Comparison of ENCODE assay signal across 8 mouse cellular contexts in genomic region chr9:8899616-8900202, GRCm38 (mm10). TPM values are rescaled to one million over a fixed set of nuclear protein-coding genes. Genes with fewer than 3 reads are reported as not detected.
DNase-seq lines count a peak whose midpoint lies in the region; ATAC-seq lines count a peak whose summit lies in the region.

Gene Pgr (plus strand): TSS chr9:8899833.

- H3K27ac ChIP-seq in forebrain, embryonic 10.5 days, result no peak within 1 kb of the TSS
- H3K27ac ChIP-seq in kidney, embryonic 16.5 days (ENCODE audit: low read length), result no peak within 1 kb of the TSS
- no peak within 1 kb of the TSS for H3K27ac ChIP-seq in liver, embryonic 11.5 days (ENCODE audit: low read depth, low read length)

- peak; percentile 2 for DNase-seq in urinary bladder, postnatal 25 days (ENCODE audit: low spot score)
- no peak for DNase-seq in urinary bladder, adult 2 months (ENCODE audit: low spot score)
- DNase-seq in forebrain, embryonic 10.5 days (ENCODE audit: extremely low spot score, low spot score), result peak; percentile 21
- no peak for DNase-seq in liver, embryonic 11.5 days (ENCODE audit: low spot score)
- peak; percentile 58 for DNase-seq in retina, embryonic 14.5 days (ENCODE audit: low spot score)
- DNase-seq in thymus, postnatal 0 days (ENCODE audit: low spot score), result no peak
- DNase-seq in gastrocnemius, postnatal 10 days, result no peak

- no peaks in the 10 kb centered on the region for H3K9me3 ChIP-seq in forebrain, embryonic 10.5 days
- no peaks in the 10 kb centered on the region for H3K9me3 ChIP-seq in kidney, embryonic 16.5 days (ENCODE audit: low read length)
- no peaks in the 10 kb centered on the region for H3K9me3 ChIP-seq in liver, embryonic 11.5 days (ENCODE audit: control insufficient read depth, low read length)

- H3K4me1 ChIP-seq in forebrain, embryonic 10.5 days, result peaks cover 24% of the 10 kb centered on the region
- peaks cover 17% of the 10 kb centered on the region for H3K4me1 ChIP-seq in kidney, embryonic 16.5 days (ENCODE audit: insufficient read depth, low read length)
- no peaks in the 10 kb centered on the region; the same call in 1 of the 2 replicates for H3K4me1 ChIP-seq in liver, embryonic 11.5 days (replicated peaks; ENCODE audit: control insufficient read depth, insufficient read depth, low read length)

- peaks cover 58% of the 10 kb centered on the region for H3K27me3 ChIP-seq in forebrain, embryonic 10.5 days (ENCODE audit: poor library complexity, severe bottlenecking)
- peaks cover 30% of the 10 kb centered on the region for H3K27me3 ChIP-seq in kidney, embryonic 16.5 days (ENCODE audit: insufficient read depth, low read length)
- H3K27me3 ChIP-seq in liver, embryonic 11.5 days (replicated peaks; ENCODE audit: control insufficient read depth, insufficient read depth, low read length), result peaks cover 43% of the 10 kb centered on the region

- peak within 1 kb of the TSS; percentile 97 for H3K4me2 ChIP-seq in kidney, embryonic 16.5 days (replicated peaks; ENCODE audit: low read depth, low read length)
- peak within 1 kb of the TSS; percentile 78 for H3K4me2 ChIP-seq in liver, embryonic 11.5 days

- peak; percentile 47; the same call in 1 of the 2 replicates for ATAC-seq in kidney, embryonic 16.5 days (ENCODE audit: low FRiP score, low TSS enrichment)
- ATAC-seq in liver, embryonic 11.5 days (replicated peaks; ENCODE audit: low FRiP score), result no peak

- WGBS in forebrain, embryonic 10.5 days, result under 1% methylated on average over 16 of the region's 16 CpGs
- under 1% methylated on average over 16 of the region's 16 CpGs for WGBS in kidney, embryonic 16.5 days
- WGBS in liver, embryonic 11.5 days, result 2% methylated on average over 16 of the region's 16 CpGs

- peak within 1 kb of the TSS; percentile 69 for H3K9ac ChIP-seq in kidney, embryonic 16.5 days (replicated peaks; ENCODE audit: low read length)
- no peak within 1 kb of the TSS for H3K9ac ChIP-seq in liver, embryonic 11.5 days (ENCODE audit: low read depth, low read length)

- no peaks in the 10 kb centered on the region for H3K36me3 ChIP-seq in forebrain, embryonic 10.5 days (replicated peaks)
- H3K36me3 ChIP-seq in kidney, embryonic 16.5 days (ENCODE audit: insufficient read depth, low read length), result no peaks in the 10 kb centered on the region
- no peaks in the 10 kb centered on the region for H3K36me3 ChIP-seq in liver, embryonic 11.5 days (ENCODE audit: control insufficient read depth, insufficient read depth, low read length)

- peak within 1 kb of the TSS; percentile 70 for H3K4me3 ChIP-seq in forebrain, embryonic 10.5 days
- H3K4me3 ChIP-seq in kidney, embryonic 16.5 days (ENCODE audit: low read length), result peak within 1 kb of the TSS; percentile 62
- peak within 1 kb of the TSS; percentile 50 for H3K4me3 ChIP-seq in liver, embryonic 11.5 days (ENCODE audit: low read depth, low read length)

RNA-seq across cellular contexts. Expression of gene Pgr, which starts in this region (rescaled TPM):
- polyA plus RNA-seq in urinary bladder, adult 2 months (2012; rRNA removed), result 0.23 and 0.34 TPM in 2 replicates
- 0.20 and 0.25 TPM in 2 replicates for polyA plus RNA-seq in forebrain, embryonic 10.5 days (2016; fragmentation: Nextera tagmentation; extraction: Ambion mirVana)
- 0.98 and 1.3 TPM in 2 replicates for polyA plus RNA-seq in kidney, embryonic 16.5 days (2015; fragmentation: Nextera tagmentation; extraction: Ambion mirVana)
- polyA plus RNA-seq in liver, embryonic 11.5 days (2014; fragmentation: Nextera tagmentation; extraction: Ambion mirVana), result 0.03 and 0.04 TPM in 2 replicates
- 0.14 and 0.21 TPM in 2 replicates for polyA plus RNA-seq in thymus, postnatal 0 days (2015; fragmentation: Nextera tagmentation; extraction: Ambion mirVana)
- under 1 TPM; 0.07 to 0.09 TPM for total RNA-seq in gastrocnemius, postnatal 10 days (2021)

Comparison
In these comparisons a context has a peak if more than half of its experiments do, and no peak if none do; other contexts are left out.
1. DNase-seq: peak in urinary bladder, postnatal 25 days (single experiment) and retina, embryonic 14.5 days (single experiment); none in urinary bladder, adult 2 months (single experiment), liver, embryonic 11.5 days (single experiment), thymus, postnatal 0 days (single experiment) and gastrocnemius, postnatal 10 days (single experiment).
2. Peak in DNase-seq and H3K4me3 ChIP-seq in forebrain, embryonic 10.5 days; RNA of the gene not detected or under 1 TPM.
3. Peak in every context shown above with its lines, with median percentiles within 50 percentile points of each other: H3K4me3 ChIP-seq.